Mouse (Mus musculus) right cerebral cortex, postnatal 10 days (tissue): ENCODE data around the gene Gdpd5.
A peak's percentile ranks its signal among the peaks of the same experiment; 100 is the strongest.
"Not testable (repeated sequence)": the region's sequence is repeated elsewhere in the genome, so short reads cannot be mapped to it uniquely, and the experiment has no call there.

Source experiments
- DNase-seq, 2 experiments: peaks; one replicate each; pipeline ENCODE4 v3.0.0; 2021; ENCODE audit warnings: low spot score in 2 of 2

Gdpd5 gene

GRCm38 (mm10) chr7:99366716-99367115, 14.5 kb upstream of the Gdpd5 start:
- DNase-seq: no peak

- not testable (repeated sequence) for DNase-seq
Measured at GRCm38 (mm10) chr7:99374325-99374724, 6.9 kb upstream of the Gdpd5 start.

- DNase-seq: peak; percentile 64 to 83
Measured at GRCm38 (mm10) chr7:99375455-99375854, 5.8 kb upstream of the Gdpd5 start.

- no peak for DNase-seq
Measured at GRCm38 (mm10) chr7:99378870-99379269, 2.3 kb upstream of the Gdpd5 start.

GRCm38 (mm10) chr7:99380491-99381213, 562 bp upstream of the Gdpd5 start:
- DNase-seq: peak; percentile 64

- peak; percentile 47 to 48 for DNase-seq
Measured at GRCm38 (mm10) chr7:99382088-99383000, 1.1 kb downstream of the Gdpd5 start.

- DNase-seq: no peak
Measured at GRCm38 (mm10) chr7:99383246-99383645, 2.0 kb downstream of the Gdpd5 start.

- DNase-seq: no peak
Measured at GRCm38 (mm10) chr7:99384101-99384611, 2.9 kb downstream of the Gdpd5 start.

- DNase-seq: peak in 1 of 2 experiments; percentile 59
Measured at GRCm38 (mm10) chr7:99386030-99386429, 4.8 kb downstream of the Gdpd5 start.

- DNase-seq: no peak
Measured at GRCm38 (mm10) chr7:99386811-99387210, 5.6 kb downstream of the Gdpd5 start.

GRCm38 (mm10) chr7:99387356-99387755, 6.1 kb downstream of the Gdpd5 start:
- DNase-seq: no peak

GRCm38 (mm10) chr7:99390559-99390958, 9.3 kb downstream of the Gdpd5 start:
- no peak for DNase-seq

GRCm38 (mm10) chr7:99392696-99393095, 11.5 kb downstream of the Gdpd5 start:
- no peak for DNase-seq

GRCm38 (mm10) chr7:99393711-99394325, 12.6 kb downstream of the Gdpd5 start:
- peak; percentile 48 to 61 for DNase-seq

- no peak for DNase-seq
Measured at GRCm38 (mm10) chr7:99395385-99395784, 14.2 kb downstream of the Gdpd5 start.

- no peak for DNase-seq
Measured at GRCm38 (mm10) chr7:99395908-99396616, 14.8 kb downstream of the Gdpd5 start.

- DNase-seq: no peak
Measured at GRCm38 (mm10) chr7:99396994-99397659, 15.9 kb downstream of the Gdpd5 start.

- DNase-seq: no peak
Measured at GRCm38 (mm10) chr7:99401373-99401772, 20.2 kb downstream of the Gdpd5 start.

- no peak for DNase-seq
Measured at GRCm38 (mm10) chr7:99402477-99402876, 21.3 kb downstream of the Gdpd5 start.

GRCm38 (mm10) chr7:99403254-99403653, 22.0 kb downstream of the Gdpd5 start:
- no peak for DNase-seq
